Mouse (Mus musculus): ENCODE results near the gene Stmnd1. TPM values are rescaled to one million over a fixed set of nuclear protein-coding genes. Genes with fewer than 3 reads are reported as not detected.

Gene Stmnd1
- not detected in 2 replicates for polyA plus RNA-seq (2015; fragmentation: Nextera tagmentation; extraction: Ambion mirVana)

DNA sequence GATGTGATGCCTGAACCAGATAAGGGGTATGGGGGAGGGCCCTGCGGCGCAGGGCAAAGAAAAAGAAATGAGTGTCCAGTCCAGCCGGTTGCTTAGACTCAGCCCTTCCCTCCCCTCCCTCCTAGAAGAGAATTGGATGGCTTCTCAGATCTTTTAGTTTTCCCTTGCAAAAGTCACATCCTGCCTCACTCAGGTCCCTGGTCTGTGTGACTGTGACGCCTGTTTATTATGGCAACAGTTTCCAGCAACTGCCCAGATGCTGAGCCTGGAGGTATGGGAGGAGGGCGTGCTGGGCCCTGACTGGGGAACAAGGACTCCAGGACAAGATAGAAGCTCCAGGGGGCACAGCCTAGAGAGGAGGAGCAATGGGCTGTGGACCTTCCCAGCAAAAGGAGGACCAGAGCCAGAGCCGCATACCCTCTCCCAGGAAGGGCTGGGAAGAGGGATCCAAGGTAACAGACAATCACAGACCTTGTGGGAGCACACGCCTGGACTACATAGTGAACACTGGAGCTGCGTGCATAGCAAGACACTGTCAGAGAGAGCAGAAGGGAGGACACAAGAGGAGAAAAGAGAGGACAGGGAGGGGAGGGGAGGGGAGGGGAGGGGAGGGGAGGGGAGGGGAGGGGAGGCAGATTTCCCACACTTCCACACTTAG lies at the start of gene Stmnd1:
Gene Stmnd1, plus strand, starts transcription at position 269 of the 658 bp plus-strand sequence.

Other genes starting within 250 kb of the Stmnd1 start
- 0.19 and 0.25 TPM in 2 replicates for gene Rbm24, start 144.7 kb downstream of the Stmnd1 start, polyA plus RNA-seq (2015; fragmentation: Nextera tagmentation; extraction: Ambion mirVana)
- 0.32 and 0.61 TPM in 2 replicates for gene Cap2, start 228.1 kb downstream of the Stmnd1 start, polyA plus RNA-seq (2015; fragmentation: Nextera tagmentation; extraction: Ambion mirVana)